Mouse (Mus musculus) heart, postnatal 0 days (tissue): ENCODE results near the gene Mettl26.

Source experiments
- CTCF ChIP-seq: IDR thresholded peaks from 2 replicates; pipeline ENCODE4 v1.5.1; 2016; ENCODE audit warnings: antibody characterized with exemption, control low read depth, low read depth
- EP300 ChIP-seq: IDR thresholded peaks from 2 replicates; pipeline ENCODE4 v1.6.1; 2016; ENCODE audit warnings: antibody characterized with exemption, low read depth

DNA sequence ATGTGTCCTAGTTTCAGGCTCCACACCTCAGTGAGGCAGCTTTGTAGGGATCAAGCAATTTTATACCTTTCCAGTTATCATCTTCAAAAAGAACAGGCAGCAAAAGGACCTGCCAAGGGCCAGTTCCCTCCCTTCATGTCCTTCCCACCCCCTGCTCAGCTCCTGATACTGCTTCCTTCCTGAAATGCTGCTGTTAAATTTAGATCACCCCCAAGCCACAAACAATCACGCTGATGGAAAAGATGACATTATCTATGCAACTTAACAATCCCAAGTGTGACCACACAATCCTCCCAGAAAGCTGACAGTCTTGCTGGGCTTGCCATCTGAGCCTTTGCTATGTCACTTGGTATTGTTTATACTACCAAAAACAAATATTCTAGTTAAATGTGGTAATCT lies 39.0 kb downstream of the Mettl26 start:
- TF ChIP-seq CTCF (no peak), EP300 (no peak)
